Mouse (Mus musculus) heart, postnatal 0 days (tissue): Measurements from ENCODE around the gene Mindy4.

Experiments
- CTCF ChIP-seq: IDR thresholded peaks from 2 replicates; pipeline ENCODE4 v1.5.1; 2016; ENCODE audit warnings: antibody characterized with exemption, control low read depth, low read depth
- EP300 ChIP-seq: IDR thresholded peaks from 2 replicates; pipeline ENCODE4 v1.6.1; 2016; ENCODE audit warnings: antibody characterized with exemption, low read depth

DNA sequence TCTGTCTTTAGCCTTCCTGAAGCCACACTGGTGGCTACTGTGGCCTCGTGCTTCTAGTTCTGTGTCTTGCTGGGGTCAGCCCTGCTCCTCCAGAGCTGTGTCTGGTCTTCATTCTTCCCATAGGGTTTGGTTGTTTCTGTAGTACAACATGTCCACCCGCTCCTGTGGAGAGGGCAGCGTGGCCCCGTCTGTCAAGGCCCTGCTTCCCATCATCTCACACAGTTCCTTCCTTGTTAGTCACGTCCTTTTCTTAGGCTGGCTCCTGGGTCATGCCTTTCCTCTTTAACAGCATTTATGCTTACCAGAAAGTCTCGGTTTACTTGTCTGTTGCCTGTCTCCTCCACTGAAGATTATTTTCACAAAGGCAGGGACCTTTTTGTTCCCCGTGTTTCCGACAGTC, 26.9 kb downstream of the Mindy4 start:
- TF ChIP-seq CTCF (no peak), EP300 (no peak)
